Mouse (Mus musculus): ENCODE results near the gene Olfr309.
"Not testable (repeated sequence)": the region's sequence is repeated elsewhere in the genome, so short reads cannot be mapped to it uniquely, and the experiment has no call there.

Olfr309 gene

GRCm38 (mm10) chr7:86313608-86314007 is at the start of gene Olfr309:
Olfr309 (minus strand) TSS chr7:86313708.
- DNase-seq: no peak

GRCm38 (mm10) chr7:86346296-86346695 is 32.8 kb upstream of the Olfr309 start:
- not testable (repeated sequence) for DNase-seq

GRCm38 (mm10) chr7:86344253-86344652 is 30.7 kb upstream of the Olfr309 start:
- DNase-seq: no peak

- DNase-seq: no peak
These were observed 29.5 kb upstream of the Olfr309 start for GRCm38 (mm10) chr7:86342881-86343565.

- DNase-seq: no peak
These were observed 24.0 kb upstream of the Olfr309 start, which contains the start of gene Olfr307 for GRCm38 (mm10) chr7:86337486-86337885. Olfr307 (minus strand) TSS chr7:86337586.

GRCm38 (mm10) chr7:86325530-86325929 is 12.0 kb upstream of the Olfr309 start, which contains the start of gene Olfr308:
Olfr308 (minus strand) TSS chr7:86325630.
- DNase-seq: no peak

GRCm38 (mm10) chr7:86321323-86321722 is 7.8 kb upstream of the Olfr309 start:
- DNase-seq: no peak

GRCm38 (mm10) chr7:86277072-86277471 is 36.4 kb downstream of the Olfr309 start, which contains the start of gene Olfr310:
Olfr310 (minus strand) TSS chr7:86277172.
- DNase-seq: no peak

All from right cerebral cortex, postnatal 14 days (tissue).